Mouse (Mus musculus) C2C12 (cell line): ENCODE measurements around the gene Sema3e.

Experiments
- CTCF ChIP-seq: IDR thresholded peaks from one replicate; pipeline ENCODE4 v1.5.1; 2011; ENCODE audit not compliant: control insufficient read depth, insufficient read depth, insufficient read length
- FOSL1 ChIP-seq: IDR thresholded peaks from one replicate; pipeline ENCODE4 v1.8.0; 2011; ENCODE audit warnings: mild to moderate bottlenecking, low read length; ENCODE audit not compliant: poor library complexity, insufficient read depth, severe bottlenecking
- MAX ChIP-seq: IDR thresholded peaks from one replicate; pipeline ENCODE4 v1.6.1; 2011; ENCODE audit warnings: mild to moderate bottlenecking, control low read depth
- USF1 ChIP-seq: IDR thresholded peaks from one replicate; pipeline ENCODE4 v1.6.1; 2011; ENCODE audit warnings: low read depth, mild to moderate bottlenecking, control low read depth, moderate library complexity

DNA sequence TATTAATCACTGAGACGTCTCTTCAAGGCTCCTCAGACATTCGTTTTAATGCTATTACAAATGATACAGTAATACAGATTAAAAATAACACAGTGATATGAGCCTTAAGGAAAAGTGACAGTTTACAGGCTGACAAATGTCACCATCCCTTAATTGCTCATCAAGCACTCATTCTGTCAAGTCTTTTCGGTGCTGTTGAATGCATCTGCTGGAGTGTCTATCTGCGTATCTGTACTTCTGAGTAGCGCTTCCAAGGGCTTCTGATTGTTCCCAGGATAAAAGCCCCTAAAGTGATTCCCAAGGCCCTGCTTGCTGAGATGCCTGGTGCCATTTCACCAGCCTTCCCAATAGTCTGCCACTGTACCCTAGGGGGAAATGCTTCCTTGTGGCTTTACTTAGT is 29.4 kb downstream of the Sema3e start:
- TF ChIP-seq CTCF (no peak), MAX (no peak), USF1 (no peak), FOSL1 (no peak)
